Mouse (Mus musculus): ENCODE measurements around the gene Lhpp.

The Lhpp gene

DNA sequence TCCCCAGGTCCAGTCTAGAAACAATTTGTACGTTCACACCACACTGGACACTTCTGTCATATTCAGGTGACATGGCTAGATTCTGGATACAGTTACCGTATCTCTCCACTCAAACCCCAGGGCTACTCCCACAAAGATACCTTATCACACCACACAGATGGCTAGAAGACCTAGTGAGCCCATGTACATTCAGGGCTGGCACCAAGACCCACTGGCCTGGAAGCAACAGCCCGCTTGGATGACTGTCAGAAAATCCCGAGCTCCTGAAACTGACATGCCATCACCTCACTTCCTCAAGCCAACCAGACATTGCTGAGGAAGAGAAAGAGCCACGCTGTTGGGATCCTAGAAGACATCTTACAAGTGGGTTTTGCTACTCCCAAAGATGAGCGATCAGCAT lies 128.4 kb downstream of the Lhpp start:
- no peak for DNase-seq (ENCODE audit: low spot score in 2 of 2)

DNA sequence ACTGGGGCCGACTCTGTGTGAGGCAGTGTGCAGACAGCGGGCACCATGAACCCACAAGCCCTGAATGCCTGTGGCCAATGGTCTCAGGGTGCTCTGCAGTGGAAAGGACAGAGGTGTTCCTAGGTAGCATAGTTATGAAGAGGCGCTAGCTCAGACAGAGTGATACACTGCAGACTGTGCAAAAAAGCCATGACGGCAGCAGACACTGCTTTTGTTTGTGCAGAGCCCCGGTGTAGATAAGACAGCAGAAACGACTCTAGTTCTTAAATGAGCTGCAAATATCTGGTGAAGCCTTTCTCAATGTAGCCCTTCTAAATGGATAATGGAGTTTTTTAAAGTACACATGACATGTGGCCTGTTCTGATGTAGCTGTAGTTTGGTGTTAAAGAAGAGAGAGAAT lies 129.4 kb downstream of the Lhpp start:
- DNase-seq (ENCODE audit: low spot score in 2 of 2): no peak

DNA sequence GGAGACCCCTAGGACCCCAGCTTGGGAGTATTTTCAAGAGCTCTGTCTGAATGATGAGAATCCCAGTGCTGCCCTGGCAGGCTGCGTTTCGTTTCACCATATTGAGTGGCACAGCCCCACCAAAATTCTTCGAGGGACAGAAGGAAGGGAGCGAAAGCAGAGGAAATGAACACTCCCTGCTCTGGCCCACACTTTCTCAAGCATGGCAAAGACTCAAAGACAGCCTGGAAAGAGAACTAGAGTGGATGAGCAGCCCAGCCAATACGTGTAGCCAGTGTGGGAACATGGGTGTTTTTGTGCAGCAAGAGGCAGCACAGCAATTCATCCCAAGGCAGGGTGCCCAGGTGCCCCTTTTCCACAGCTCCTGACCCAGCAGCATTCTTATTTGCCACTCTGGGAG lies 132.5 kb downstream of the Lhpp start:
- DNase-seq (ENCODE audit: low spot score in 2 of 2): no peak

DNA sequence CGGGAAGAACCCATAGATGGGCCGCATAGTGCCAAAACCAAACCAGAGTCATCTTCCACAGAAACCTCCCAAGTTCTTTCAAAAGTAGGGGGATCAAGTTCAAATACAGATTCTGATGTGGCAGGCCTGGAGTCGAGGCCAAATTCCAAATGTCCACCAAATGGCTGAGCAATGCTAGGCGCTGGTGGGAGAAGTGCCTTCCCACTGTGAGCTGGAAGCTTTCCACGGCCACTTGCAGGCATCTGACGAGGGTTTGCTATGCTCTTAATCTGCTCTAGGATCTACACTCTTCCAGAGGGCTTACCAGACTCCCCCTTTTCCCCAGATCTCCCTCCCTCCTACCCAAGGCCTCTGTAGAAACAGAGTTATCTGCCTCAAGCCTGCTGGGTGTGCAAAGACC lies 136.7 kb downstream of the Lhpp start:
- no peak for DNase-seq (ENCODE audit: low spot score in 2 of 2)

DNA sequence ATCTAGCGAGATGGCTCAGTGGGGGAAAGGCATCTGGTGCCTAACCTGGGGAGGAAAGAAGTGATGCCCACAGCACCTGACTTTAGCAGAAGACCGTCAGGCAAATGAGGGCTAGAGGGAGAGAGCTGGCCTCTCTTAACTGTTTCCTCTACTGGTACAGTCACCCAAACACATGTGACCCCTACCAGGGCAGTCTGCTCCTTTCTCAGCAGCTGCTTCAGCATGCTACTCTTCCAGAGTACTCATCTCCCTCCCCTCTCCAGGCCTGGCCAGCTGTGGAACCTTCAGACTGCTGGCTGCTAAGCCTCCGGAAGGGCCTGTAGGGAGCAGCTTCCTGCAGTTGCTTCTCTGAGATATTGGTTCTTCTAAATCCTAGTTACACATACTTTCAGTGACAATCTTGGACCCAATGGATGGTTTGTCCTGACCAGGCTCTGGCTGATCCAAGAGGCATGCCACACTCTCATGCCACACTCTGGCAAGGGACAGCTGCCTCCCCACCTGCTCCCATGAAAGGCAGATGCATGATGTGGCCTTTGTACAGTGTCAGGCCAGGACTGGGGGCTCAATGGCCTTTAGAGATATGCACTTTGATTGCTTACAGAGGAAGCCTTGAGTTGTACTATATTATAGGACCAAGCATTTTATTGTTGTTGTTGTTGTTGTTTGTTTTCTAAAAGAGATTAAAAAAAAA lies 137.8 kb downstream of the Lhpp start:
- DNase-seq (ENCODE audit: low spot score in 2 of 2): no peak

DNA sequence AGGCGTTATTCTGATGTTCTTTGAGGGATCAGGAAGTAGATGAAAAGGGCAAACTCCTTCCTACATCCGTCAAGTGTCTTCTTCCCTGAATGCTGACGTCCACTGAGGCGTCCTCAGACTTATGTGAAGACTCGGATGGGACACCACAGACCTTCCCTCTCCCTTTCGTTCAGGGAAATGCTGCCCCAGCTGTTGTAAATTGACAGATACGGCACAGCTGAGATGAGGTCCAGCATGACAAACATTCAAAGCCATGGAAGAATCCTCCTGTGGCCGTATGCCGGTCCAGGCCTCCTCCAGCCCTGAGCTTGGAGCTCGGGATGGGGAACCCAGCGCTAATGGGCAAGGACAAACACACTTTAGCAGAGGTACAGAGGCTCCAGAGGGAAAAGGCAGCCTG lies 139.1 kb downstream of the Lhpp start:
- DNase-seq (ENCODE audit: low spot score in 2 of 2): no peak

DNA sequence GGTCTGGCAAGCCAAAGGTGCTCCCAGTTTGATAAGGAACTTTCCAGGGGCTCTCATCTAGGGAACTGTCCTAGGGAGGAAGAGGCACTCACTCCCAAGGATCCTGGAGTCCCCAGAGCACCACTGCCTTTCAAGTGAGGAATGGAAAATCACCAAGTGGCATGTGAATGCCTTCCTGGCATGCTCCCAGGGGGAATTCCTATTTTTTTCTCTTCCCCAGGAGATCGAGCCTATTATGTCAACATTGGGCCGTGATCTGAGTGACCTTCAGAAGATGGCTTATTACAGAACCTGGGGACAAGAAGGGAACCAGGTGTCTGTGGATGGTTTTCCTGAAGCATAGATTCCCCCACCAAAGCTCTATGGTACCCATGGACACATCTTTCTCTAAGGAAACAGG lies 141.3 kb downstream of the Lhpp start:
- DNase-seq (ENCODE audit: low spot score in 2 of 2): no peak

DNA sequence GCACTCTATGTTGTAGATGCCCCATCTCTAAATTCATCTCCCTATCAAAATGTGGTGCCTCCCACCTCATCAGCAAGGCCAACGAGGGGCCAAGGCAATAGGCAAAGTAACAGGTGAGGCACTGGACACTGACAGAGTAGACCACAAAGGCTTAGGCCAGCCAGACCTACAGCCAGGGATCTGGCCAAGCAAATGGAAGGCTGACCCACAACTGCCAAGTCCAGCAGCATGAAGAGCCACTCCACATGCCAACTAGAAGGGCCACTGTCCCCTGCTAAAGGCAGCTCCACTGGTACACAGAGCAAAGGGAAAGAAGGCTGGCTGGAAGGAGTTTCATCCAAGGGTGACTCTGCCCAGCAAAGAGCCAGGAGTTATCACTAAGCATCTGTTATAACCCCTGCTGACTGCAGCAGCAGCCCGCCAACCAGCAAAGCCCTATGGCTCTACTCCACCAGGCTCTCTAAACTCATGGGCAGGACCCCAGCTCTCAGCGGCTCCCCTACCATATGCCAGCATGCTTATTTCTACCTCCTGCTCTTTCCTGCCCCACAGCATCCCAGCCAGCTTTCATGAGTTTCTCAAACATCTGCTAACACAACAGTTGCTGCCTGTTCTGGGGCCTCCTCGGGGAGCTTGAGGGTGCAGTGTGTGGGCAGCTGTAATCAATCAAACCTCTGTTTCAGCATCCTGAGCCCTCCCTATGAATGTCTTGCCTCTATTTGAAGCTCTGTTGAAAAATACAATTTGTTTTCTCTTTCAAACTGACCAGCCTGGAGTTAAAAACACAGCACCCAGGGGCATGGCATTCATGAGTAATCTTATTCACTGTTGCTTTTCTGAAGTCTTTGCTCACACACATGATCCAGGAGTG lies 143.3 kb downstream of the Lhpp start:
- no peak for DNase-seq (ENCODE audit: low spot score in 2 of 2)

DNA sequence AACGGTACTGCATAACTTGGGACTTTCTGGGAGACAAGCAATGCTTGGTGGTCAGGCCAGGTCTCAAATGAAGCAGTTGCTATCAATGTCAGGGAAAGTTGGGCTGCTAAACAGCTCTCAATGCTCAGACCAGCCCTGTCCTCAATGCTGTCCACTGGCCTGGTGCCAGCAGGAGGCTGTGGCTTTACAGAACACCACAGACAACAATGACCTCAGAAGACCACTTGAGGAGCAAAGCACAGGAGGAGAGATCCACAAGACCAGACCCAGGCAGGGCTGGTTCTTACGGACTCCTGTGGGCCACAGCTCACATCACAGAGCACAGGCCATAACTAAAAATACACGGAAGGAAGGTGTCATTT lies 143.9 kb downstream of the Lhpp start:
- no peak for DNase-seq (ENCODE audit: low spot score in 2 of 2)

Data from left cerebral cortex, adult 9 months (tissue).